Mouse (Mus musculus): ENCODE data around the gene Ifi204. TPM values are rescaled to one million over a fixed set of nuclear protein-coding genes. Genes with fewer than 3 reads are reported as not detected.
"Not testable (repeated sequence)": the region's sequence is repeated elsewhere in the genome, so short reads cannot be mapped to it uniquely, and the experiment has no call there.

Ifi204 gene
- total and polyA plus RNA-seq, 2 experiments from 2014 or later: 0.26 to 1.2 TPM

- H3K27me3 ChIP-seq (ENCODE audit: insufficient read depth, low read length): no peaks in the 10 kb centered on the region
- DNase-seq (ENCODE audit: low spot score): no peak
Observed at GRCm38 (mm10) chr1:173742262-173742661, 24.5 kb downstream of the Ifi204 start.

DNA sequence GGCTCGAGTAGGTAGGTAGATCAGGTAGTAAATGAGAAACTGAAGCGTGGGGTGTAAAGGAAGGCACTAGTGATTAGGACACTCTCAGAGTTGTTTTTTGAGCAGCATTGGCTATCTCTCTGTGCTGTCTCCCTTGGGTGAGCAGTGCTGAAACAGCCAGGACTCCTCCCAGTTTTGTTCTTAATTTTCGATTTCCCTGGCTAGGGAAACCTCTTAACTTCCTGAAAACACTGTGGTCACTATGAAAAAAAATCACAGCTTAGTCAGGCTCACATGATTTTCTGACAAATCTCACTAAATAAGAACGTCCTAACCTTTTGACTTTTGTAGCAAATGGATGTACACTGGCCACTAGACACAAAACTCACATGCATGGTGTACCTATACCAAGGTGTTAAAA is 25.1 kb downstream of the Ifi204 start, which contains the start of gene Ifi207:
Ifi207 (minus strand) TSS at position 92 of the 400 bp plus-strand sequence.
- H3K4me1 ChIP-seq (ENCODE audit: insufficient read depth, low read length): no peaks in the 10 kb centered on the region
- no peak for TF ChIP-seq CTCF (IDR thresholded peaks at IDR 0.05; ENCODE audit: low read depth)
- no peak within 1 kb of the TSS for H3K4me3 ChIP-seq (ENCODE audit: low read length)
- 72% methylated on average over 4 of the region's 4 CpGs for WGBS
- no peaks in the 10 kb centered on the region for H3K36me3 ChIP-seq (ENCODE audit: insufficient read depth, low read length)
- H3K9ac ChIP-seq (replicated peaks; ENCODE audit: low read length): no peak within 1 kb of the TSS
- DNase-seq (ENCODE audit: low spot score) (no peak), ATAC-seq (no peak)
- H3K4me2 ChIP-seq (ENCODE audit: low read depth, low read length): no peak within 1 kb of the TSS
- no peak within 1 kb of the TSS for H3K27ac ChIP-seq
- no peaks in the 10 kb centered on the region for H3K9me3 ChIP-seq (ENCODE audit: low read length)
- no peaks in the 10 kb centered on the region for H3K27me3 ChIP-seq (ENCODE audit: insufficient read depth, low read length)

More at GRCm38 (mm10) chr1:173742262-173742661, 24.5 kb downstream of the Ifi204 start:
- H3K4me2 ChIP-seq (ENCODE audit: low read depth, low read length): no peak overlapping the region
- no peak overlapping the region for H3K27ac ChIP-seq
- WGBS: 69% methylated on average over 1 of the region's 1 CpGs
- H3K9me3 ChIP-seq (ENCODE audit: low read length): no peaks in the 10 kb centered on the region
- no peak for ATAC-seq
- H3K36me3 ChIP-seq (ENCODE audit: insufficient read depth, low read length): no peaks in the 10 kb centered on the region
- no peak overlapping the region for H3K4me3 ChIP-seq (ENCODE audit: low read length)
- H3K9ac ChIP-seq (replicated peaks; ENCODE audit: low read length): no peak overlapping the region
- TF ChIP-seq CTCF (IDR thresholded peaks at IDR 0.05; ENCODE audit: low read depth): no peak
- no peaks in the 10 kb centered on the region for H3K4me1 ChIP-seq (ENCODE audit: insufficient read depth, low read length)

GRCm38 (mm10) chr1:173740537-173740936 is 26.2 kb downstream of the Ifi204 start:
- ATAC-seq (no peak), DNase-seq (ENCODE audit: low spot score) (no peak)
- Histone ChIP-seq H3K36me3 (ENCODE audit: insufficient read depth, low read length) (no peaks in the 10 kb centered on the region), H3K27me3 (ENCODE audit: insufficient read depth, low read length) (no peaks in the 10 kb centered on the region), H3K9ac (replicated peaks; ENCODE audit: low read length) (no peak overlapping the region), H3K4me2 (ENCODE audit: low read depth, low read length) (no peak overlapping the region), H3K4me1 (ENCODE audit: insufficient read depth, low read length) (no peaks in the 10 kb centered on the region), H3K9me3 (ENCODE audit: low read length) (no peaks in the 10 kb centered on the region), H3K4me3 (ENCODE audit: low read length) (no peak overlapping the region), H3K27ac (no peak overlapping the region)
- no peak for TF ChIP-seq CTCF (IDR thresholded peaks at IDR 0.05; ENCODE audit: low read depth)

DNA sequence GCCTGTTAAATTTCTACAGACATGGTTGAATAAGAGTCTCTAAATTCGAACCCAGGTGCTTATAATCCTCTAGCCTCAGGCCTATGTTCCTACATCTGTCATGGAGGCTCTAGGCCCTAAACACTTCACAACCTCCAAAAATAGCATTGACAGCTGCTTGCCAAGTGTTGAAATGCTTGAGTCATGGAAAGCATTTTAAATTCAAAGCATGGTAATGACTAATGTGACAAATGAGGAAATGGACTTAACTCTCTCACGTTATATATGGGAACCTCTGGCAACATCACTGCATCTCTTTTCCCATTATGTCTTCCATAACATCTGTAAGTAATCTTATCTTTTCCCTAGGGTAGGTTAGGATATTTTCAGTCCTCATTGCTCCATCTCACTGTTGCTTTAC is 29.8 kb downstream of the Ifi204 start:
- ATAC-seq (no peak), DNase-seq (ENCODE audit: low spot score) (no peak)
- Histone ChIP-seq H3K27ac (no peak overlapping the region), H3K9me3 (ENCODE audit: low read length) (no peaks in the 10 kb centered on the region), H3K4me3 (ENCODE audit: low read length) (no peak overlapping the region), H3K4me2 (ENCODE audit: low read depth, low read length) (no peak overlapping the region), H3K4me1 (ENCODE audit: insufficient read depth, low read length) (no peaks in the 10 kb centered on the region), H3K27me3 (ENCODE audit: insufficient read depth, low read length) (no peaks in the 10 kb centered on the region), H3K9ac (replicated peaks; ENCODE audit: low read length) (no peak overlapping the region), H3K36me3 (ENCODE audit: insufficient read depth, low read length) (no peaks in the 10 kb centered on the region)
- no peak for TF ChIP-seq CTCF (IDR thresholded peaks at IDR 0.05; ENCODE audit: low read depth)
- WGBS: 75% methylated on average over 2 of the region's 2 CpGs

DNA sequence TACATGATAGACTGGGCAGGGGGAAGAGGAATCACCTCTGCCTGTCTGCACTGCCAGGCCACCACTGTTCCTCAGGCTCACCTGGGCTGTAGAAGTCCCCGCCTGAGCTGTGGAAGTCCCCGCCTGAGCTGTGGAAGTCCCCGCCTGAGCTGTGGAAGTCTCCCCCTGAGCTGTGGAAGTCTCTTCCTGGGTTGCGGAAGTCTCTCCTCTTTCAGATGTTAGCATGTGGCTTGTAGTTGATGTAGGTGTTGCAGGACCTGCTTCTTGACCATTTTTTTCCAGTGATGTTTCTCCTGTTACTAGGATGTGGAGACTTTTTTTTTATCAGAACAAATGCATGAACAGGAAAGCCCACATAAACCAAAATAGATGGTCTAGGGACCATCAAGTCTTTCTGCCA is 31.7 kb downstream of the Ifi204 start:
- WGBS: 95% methylated on average over 4 of the region's 4 CpGs
- H3K4me2 ChIP-seq (ENCODE audit: low read depth, low read length); H3K27me3 ChIP-seq (ENCODE audit: insufficient read depth, low read length); H3K9me3 ChIP-seq (ENCODE audit: low read length); H3K36me3 ChIP-seq (ENCODE audit: insufficient read depth, low read length); H3K4me3 ChIP-seq (ENCODE audit: low read length); H3K9ac ChIP-seq (replicated peaks; ENCODE audit: low read length); H3K27ac ChIP-seq; H3K4me1 ChIP-seq (ENCODE audit: insufficient read depth, low read length); ATAC-seq; DNase-seq (ENCODE audit: low spot score): not testable (repeated sequence)

- Histone ChIP-seq H3K4me3 (ENCODE audit: low read length) (no peak overlapping the region), H3K27ac (no peak overlapping the region), H3K9ac (replicated peaks; ENCODE audit: low read length) (no peak overlapping the region), H3K27me3 (ENCODE audit: insufficient read depth, low read length) (no peaks in the 10 kb centered on the region), H3K4me2 (ENCODE audit: low read depth, low read length) (no peak overlapping the region), H3K9me3 (ENCODE audit: low read length) (no peaks in the 10 kb centered on the region), H3K36me3 (ENCODE audit: insufficient read depth, low read length) (no peaks in the 10 kb centered on the region), H3K4me1 (ENCODE audit: insufficient read depth, low read length) (no peaks in the 10 kb centered on the region)
- ATAC-seq (no peak), DNase-seq (ENCODE audit: low spot score) (no peak)
- WGBS: 47% methylated on average over 7 of the region's 7 CpGs
- TF ChIP-seq CTCF (IDR thresholded peaks at IDR 0.05; ENCODE audit: low read depth): no peak
Observed at GRCm38 (mm10) chr1:173733219-173733618, 33.5 kb downstream of the Ifi204 start.

Other genes with a start within 250 kb of the Ifi204 start
- not detected in 2 replicates for gene Ifi214, start 231.0 kb downstream of the Ifi204 start, total RNA-seq (2014; rRNA removed)
- gene Ifi214, start 231.0 kb downstream of the Ifi204 start, polyA plus RNA-seq (2015; fragmentation: Nextera tagmentation; extraction: Ambion mirVana): not detected in 2 replicates
- gene Ifi213, start 167.7 kb downstream of the Ifi204 start, total RNA-seq (2014; rRNA removed): 0.14 TPM in 1 of 2 replicates, not detected in the other
- gene Ifi213, start 167.7 kb downstream of the Ifi204 start, polyA plus RNA-seq (2015; fragmentation: Nextera tagmentation; extraction: Ambion mirVana): 0.09 and 0.18 TPM in 2 replicates
- gene Ifi209, start 136.0 kb downstream of the Ifi204 start, total RNA-seq (2014; rRNA removed): 0.16 TPM in 1 of 2 replicates, not detected in the other
- not detected in 2 replicates for gene Ifi209, start 136.0 kb downstream of the Ifi204 start, polyA plus RNA-seq (2015; fragmentation: Nextera tagmentation; extraction: Ambion mirVana)
- 0.10 TPM in 1 of 2 replicates, not detected in the other for gene Ifi208, start 93.3 kb downstream of the Ifi204 start, total RNA-seq (2014; rRNA removed)
- not detected in 2 replicates for gene Ifi208, start 93.3 kb downstream of the Ifi204 start, polyA plus RNA-seq (2015; fragmentation: Nextera tagmentation; extraction: Ambion mirVana)
- 0.43 and 0.94 TPM in 2 replicates for gene Ifi207, start 25.2 kb downstream of the Ifi204 start, total RNA-seq (2014; rRNA removed)
- 0.28 and 0.29 TPM in 2 replicates for gene Ifi207, start 25.2 kb downstream of the Ifi204 start, polyA plus RNA-seq (2015; fragmentation: Nextera tagmentation; extraction: Ambion mirVana)
- gene Ifi211, start 146.1 kb upstream of the Ifi204 start, total RNA-seq (2014; rRNA removed): 0.14 TPM in 1 of 2 replicates, not detected in the other
- 0.40 and 0.63 TPM in 2 replicates for gene Ifi211, start 146.1 kb upstream of the Ifi204 start, polyA plus RNA-seq (2015; fragmentation: Nextera tagmentation; extraction: Ambion mirVana)
- 0.68 and 2.3 TPM in 2 replicates for gene Mndal, start 175.5 kb upstream of the Ifi204 start, total RNA-seq (2014; rRNA removed)
- 2.8 and 3.7 TPM in 2 replicates for gene Mndal, start 175.5 kb upstream of the Ifi204 start, polyA plus RNA-seq (2015; fragmentation: Nextera tagmentation; extraction: Ambion mirVana)
- 1.4 and 1.6 TPM in 2 replicates for gene Ifi203, start 175.7 kb upstream of the Ifi204 start, total RNA-seq (2014; rRNA removed)
- gene Ifi203, start 175.7 kb upstream of the Ifi204 start, polyA plus RNA-seq (2015; fragmentation: Nextera tagmentation; extraction: Ambion mirVana): 2.3 and 2.6 TPM in 2 replicates
- not detected in 2 replicates for gene Ifi202b, start 215.8 kb upstream of the Ifi204 start, total RNA-seq (2014; rRNA removed)
- gene Ifi202b, start 215.8 kb upstream of the Ifi204 start, polyA plus RNA-seq (2015; fragmentation: Nextera tagmentation; extraction: Ambion mirVana): 0.16 and 0.28 TPM in 2 replicates

All from hindbrain, postnatal 0 days (tissue).